Mouse (Mus musculus) heart, postnatal 0 days (tissue): ENCODE data around the gene Pdss2.

ENCODE experiments used
- CTCF ChIP-seq: IDR thresholded peaks from 2 replicates; pipeline ENCODE4 v1.5.1; 2016; ENCODE audit warnings: antibody characterized with exemption, control low read depth, low read depth
- EP300 ChIP-seq: IDR thresholded peaks from 2 replicates; pipeline ENCODE4 v1.6.1; 2016; ENCODE audit warnings: antibody characterized with exemption, low read depth

- TF ChIP-seq EP300, result no peak
- TF ChIP-seq CTCF, result no peak
Observed at GRCm38 (mm10) chr10:43368611-43369010, 147.3 kb downstream of the Pdss2 start.
